Mouse (Mus musculus) spleen, embryonic (tissue): ENCODE results near the gene Mafg.
"Not testable (repeated sequence)": the region's sequence is repeated elsewhere in the genome, so short reads cannot be mapped to it uniquely, and the experiment has no call there.

Source experiments
- CTCF ChIA-PET: fragments of 350-600 bp; sonication (Branson Sonifier 250); formaldehyde crosslinking; loops from one replicate; lab custom pipeline; 2022; lab: Charles Lee

Mafg gene

DNA sequence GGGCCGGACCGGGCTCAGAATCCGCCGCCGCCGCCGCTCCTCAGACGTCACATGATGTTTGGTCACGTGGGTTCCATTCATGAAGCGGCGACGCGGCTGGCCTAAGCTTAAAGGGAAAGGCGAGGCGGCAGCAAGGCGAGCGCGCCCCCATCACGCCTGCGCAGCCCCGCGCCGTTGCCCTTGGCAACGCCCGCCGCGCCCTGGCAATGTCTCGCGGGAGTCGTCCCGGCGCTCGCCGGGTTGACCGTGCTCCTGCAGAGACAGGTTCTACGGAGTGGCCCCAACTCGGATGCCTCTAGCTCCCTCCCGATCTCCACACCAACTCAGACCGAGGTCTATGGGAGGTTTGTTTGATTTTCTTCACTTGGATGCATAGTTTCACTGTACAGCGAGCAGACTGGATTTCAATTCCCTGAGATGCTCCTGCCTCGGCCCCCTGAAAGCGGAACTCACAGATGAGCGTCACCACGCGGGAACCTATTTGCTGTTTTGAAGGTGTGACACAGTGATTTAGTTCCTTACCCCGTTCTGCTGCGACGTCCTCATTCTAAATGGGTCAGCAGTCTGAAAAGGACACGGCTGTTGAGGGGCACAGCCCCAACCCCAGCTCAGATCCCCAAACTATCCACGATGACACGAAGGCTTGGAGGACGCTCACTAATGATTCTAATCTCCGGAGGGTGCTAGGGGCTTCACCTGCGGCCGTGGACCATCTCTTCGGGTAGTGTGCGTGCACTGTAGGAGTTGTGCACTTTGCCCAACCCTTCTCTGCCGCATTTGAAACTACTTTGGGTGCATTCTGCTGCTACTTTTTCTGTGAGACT is at the start of gene Mafg:
Gene Mafg, minus strand, starts transcription at position 81 of the 824 bp plus-strand sequence.
- CTCF ChIA-PET: interaction anchor here (0.6 kb wide), 1 partner anchor 36 kb away, joined by 3 read pairs; the partner anchor contains the start of genes Alyref and Anapc11

DNA sequence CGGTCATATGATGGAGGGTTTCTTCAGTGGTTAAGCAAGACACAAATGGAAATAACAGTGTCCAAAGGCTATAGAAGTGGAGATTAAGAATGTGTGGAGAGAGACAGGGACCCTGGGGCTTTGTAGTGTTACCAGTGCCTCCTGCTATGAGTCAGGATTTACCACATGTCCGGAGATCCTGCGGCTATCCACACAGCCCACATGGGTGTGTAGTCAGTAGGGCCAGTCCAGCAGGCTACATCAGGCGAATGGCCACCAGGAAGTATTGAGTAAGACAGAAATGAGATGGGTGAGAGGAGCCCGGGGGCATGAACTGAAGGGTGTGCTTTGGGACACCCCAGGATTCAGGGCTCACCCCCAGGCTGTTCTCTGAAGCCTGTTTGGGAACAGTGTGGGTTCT is 49.3 kb upstream of the Mafg start:
- CTCF ChIA-PET: no interaction called here

DNA sequence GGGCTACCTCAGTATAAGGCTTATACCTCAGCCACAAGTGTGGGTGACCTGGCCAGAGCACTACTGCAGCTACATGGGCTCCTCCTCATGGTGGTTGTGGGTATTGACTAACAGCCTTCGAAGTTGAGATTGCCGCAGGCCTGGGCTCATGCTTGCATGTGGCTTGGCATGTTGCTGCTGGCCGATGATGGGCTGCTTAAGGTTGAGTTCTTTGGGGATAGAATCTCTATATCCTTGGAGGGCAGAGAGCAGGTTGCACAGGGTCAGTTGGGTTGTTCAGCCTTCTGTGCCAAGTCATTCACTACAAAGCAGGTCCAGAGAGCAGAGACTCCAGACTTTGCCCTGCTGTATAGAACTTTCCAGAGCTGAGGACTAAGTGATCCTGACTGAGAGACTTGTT is 46.5 kb upstream of the Mafg start:
- CTCF ChIA-PET: no interaction called here

DNA sequence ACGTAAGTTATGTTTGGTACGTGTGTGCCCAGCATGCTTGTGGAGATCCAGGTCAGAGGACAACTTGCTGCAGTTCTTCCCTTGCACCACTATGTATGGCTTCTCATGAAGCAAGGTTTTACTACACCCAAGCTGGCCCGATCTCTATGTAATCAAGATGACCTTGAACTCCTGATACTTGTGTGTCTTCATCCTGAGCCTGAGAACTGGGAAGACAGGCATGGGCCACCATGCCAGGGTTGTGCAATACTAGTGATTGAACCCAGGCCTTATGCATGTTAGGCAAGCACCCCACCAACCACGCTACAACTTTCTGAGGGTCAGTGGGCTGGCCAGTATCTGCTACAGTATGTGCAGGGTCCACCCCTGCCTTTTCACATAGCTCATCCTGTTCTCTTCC is 43.6 kb upstream of the Mafg start:
- CTCF ChIA-PET: no interaction called here

DNA sequence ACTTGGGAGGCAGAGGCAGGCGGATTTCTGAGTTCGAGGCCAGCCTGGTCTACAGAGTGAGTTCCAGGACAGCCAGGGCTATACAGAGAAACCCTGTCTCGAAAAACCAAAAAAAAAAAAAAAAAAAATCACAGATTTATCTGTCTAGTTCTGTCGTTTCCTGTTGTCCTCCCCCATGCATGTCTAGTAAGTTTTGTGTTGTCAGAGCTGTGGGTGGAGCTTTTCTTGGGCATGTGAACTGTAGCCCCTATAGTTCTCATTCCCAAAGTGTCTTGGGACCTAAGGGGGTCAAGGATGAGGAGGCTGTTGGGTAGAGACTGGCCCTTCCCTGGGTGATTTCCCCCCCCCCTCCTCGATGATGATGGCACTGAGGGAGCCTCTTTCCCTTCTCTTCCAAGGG is 42.5 kb upstream of the Mafg start:
- CTCF ChIA-PET: not testable (repeated sequence)

DNA sequence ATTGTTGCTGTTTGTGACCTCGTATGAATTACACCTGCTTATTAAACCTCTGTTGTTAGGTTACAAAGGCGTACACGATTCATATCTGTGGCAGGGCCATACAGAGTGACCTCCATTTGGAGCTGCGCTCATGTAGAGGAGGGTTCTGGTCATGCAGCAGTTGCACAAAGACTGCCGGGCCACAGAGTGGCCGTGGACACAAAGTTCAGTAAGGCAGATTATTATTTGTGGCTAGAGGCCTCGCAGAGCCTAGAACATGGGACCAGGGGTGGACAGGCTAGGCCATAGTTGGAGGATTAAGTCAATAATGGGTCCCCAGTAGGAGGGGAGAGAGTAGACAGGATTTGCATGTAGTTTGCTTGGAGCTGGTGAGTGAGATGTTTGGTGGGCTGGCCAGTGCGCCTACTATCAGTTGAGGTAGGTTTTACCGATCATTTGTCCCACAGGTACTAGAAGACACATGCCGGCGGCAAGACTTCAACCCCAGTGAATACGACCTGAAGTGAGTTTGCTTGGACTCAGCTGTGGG is 40.3 kb upstream of the Mafg start:
- CTCF ChIA-PET: no interaction called here

DNA sequence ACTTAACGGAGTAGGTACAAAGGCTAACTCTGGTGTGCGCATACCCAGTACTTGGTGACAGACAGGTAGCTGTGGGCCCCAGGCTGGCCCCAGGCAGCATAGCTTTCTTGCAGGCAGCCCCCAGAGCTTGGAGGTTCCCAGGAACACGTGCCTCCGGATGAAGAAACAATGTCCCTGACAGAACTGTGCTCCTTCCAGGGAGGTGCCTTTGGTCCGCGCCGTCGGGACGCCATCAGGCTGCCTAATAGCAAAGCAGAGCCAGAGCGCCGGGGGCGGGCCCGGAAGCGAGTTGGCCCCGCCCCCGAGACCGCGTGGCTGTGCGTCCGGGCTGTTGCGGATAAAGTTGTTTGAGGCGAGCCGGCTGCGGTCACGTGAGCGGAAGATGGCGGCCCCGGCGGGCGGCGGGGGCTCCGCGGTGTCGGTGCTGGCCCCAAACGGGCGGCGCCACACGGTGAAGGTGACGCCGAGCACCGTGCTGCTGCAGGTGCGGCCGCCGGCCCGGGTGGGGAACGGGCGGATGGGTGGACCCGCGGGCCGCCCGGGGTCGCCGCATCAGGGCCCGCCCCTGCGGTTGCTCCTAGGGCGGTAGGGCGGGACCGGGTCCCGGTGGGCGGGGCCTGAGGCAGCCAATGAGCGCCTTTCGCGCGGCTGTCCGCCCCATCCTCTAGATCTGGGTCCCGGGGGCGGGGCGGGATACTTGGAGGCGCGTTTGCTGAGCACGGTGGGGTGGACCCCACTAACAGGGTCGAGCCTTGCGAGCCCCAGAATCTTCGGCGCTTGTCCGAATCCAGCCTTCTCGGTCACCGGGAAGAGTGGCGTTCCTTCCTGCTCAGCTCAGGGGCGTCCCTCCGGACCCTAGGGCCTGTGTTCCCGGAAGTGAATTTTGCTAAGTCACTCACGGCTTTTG is 39.5 kb upstream of the Mafg start, which contains the start of gene Aspscr1:
Gene Aspscr1, plus strand, starts transcription at position 287 of the 907 bp plus-strand sequence.
- CTCF ChIA-PET: interaction anchor here (1.1 kb wide), 1 partner anchor 49 kb away, joined by 3 read pairs; no protein-coding TSS in a partner anchor

DNA sequence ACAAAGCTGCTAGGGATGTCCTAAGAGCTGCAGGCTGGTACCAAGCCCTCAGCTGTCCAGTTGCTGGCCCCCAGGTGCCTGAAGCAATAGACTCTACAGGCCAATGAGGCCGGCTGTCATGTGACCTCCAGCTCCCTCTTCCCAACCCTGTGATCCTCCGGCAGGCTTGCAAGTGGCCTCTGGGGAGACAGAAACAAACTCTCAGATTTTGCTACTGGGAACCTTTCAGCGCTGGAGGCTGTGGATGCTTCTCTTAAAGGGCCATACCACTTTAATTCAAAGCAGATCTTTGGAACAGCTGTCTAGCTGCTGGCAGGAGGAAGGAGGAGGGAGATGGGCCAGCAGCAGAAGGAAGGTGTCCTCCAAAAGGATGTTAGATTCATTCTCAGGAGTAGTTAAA is 33.2 kb upstream of the Mafg start:
- CTCF ChIA-PET: no interaction called here

DNA sequence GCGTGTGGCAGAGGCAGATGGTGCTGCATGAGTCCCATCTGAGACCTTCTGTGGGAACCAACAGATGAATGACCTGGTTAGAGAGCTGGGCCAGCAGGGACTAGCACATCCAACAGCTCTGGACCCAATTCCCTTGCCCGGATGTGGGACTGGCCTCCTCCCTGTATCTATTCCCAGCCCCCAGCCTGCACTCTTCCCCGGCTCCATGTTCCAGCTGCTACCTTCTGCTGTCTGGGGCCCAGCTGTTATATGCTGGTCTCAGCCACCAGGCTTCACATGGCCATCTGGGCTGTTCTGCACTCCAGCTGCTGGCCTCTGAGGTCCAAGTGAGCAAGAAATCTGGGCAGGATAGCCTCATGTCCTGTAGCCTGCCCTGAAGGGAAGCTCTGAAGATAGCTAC is 32.0 kb upstream of the Mafg start:
- CTCF ChIA-PET: interaction anchor here (1.4 kb wide), 1 partner anchor 22 kb away, joined by 3 read pairs; no protein-coding TSS in a partner anchor

DNA sequence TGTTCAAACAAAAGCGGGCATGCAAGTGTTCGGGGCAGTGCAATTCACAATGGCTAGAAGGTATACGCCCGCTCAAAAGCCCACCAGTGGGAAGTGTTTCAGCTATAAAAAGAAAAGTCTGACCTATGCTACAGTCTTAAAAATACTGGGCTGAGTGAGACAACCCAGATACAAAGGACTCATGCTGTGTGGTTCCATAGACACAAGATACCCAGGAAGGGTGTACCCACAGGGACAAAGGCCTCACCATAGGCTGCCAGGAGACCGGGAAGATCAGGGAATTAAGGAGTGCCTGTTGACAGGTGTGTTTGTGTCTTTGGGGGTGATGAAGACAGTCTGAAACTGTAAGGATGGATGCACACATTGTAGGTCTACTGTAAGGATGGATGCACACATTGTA is 30.3 kb upstream of the Mafg start:
- CTCF ChIA-PET: no interaction called here

DNA sequence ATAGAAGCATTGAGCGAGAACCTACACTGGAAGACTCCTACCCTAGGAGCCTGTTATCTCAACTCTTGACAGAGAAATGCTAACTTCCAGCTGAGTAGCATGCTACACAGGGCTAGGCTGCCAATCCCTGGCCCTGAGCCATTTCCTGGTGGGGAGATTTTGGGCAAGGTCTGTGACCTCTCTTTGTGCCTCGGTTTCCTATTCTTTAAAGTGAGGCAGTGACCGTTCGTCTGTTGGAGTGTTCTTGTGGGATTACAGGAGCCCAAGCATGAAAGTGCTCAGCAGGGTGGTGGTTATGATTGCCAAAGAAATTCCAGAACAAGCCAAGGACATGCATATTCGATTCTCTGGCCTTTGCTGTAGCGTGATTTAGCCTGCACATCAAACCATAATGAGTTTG is 29.4 kb upstream of the Mafg start:
- CTCF ChIA-PET: no interaction called here

DNA sequence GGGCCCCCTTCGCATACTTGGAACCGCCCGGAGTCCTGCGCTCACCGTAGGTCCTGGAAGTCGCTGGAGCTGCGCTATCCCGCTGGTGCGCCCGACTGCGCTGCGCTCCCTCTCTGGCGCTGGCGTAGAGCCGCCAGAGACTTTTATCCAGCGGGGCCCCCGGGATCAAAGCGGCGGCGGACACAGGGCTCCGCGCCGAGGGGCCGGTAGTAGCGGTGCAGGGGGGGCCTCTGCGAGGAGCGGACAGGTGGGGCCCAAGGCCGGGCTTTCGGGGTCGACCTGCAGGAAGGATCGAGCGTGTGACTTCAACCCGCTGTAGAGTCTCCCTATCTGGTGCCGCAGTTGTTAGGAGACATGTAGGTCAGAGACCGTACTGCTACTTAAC is 27.7 kb upstream of the Mafg start, which contains the start of gene Notum:
Gene Notum, minus strand, starts transcription at position 100 of the 385 bp plus-strand sequence.
- CTCF ChIA-PET: no interaction called here

DNA sequence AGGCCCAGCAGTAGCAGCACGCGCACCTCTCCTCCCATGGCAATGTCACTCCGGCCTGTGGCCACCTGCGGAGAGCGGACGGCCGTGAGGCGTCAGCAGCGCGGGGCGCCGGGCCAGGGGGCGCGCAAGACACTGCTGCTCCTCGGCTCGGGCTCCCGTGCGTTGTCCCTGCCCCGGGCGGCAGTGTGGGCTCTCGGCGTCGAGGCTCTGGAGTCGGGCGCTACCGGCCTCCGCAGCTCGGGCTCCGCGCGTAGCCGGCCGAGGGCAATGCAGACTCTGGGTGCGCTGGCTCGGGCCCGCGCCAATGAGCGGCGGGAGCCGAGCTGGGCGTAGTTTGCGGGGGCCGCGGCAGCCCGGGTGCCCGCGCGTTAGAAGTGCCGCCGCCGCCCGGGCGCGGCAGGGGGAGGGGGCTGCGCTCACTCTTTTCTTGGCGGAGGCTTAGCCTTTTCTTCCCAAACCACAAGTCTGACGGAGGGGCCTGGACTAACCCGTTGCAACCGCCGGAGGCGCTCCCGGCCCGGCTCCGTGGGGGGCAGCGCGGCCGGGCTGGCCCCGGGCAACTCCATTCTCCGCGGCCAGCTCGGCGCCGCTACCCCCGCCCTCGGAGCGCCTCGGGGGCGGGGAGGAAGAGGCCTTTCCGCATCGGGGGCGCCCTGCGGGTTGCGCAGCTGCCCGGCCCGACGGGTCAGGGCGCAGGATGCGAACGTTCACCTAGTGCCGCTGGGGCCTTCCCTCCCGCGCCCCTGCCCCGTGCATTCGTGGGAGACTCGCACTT is 27.1 kb upstream of the Mafg start:
- CTCF ChIA-PET: interaction anchor here (1.0 kb wide), 1 partner anchor 14 kb away, joined by 4 read pairs; no protein-coding TSS in a partner anchor

DNA sequence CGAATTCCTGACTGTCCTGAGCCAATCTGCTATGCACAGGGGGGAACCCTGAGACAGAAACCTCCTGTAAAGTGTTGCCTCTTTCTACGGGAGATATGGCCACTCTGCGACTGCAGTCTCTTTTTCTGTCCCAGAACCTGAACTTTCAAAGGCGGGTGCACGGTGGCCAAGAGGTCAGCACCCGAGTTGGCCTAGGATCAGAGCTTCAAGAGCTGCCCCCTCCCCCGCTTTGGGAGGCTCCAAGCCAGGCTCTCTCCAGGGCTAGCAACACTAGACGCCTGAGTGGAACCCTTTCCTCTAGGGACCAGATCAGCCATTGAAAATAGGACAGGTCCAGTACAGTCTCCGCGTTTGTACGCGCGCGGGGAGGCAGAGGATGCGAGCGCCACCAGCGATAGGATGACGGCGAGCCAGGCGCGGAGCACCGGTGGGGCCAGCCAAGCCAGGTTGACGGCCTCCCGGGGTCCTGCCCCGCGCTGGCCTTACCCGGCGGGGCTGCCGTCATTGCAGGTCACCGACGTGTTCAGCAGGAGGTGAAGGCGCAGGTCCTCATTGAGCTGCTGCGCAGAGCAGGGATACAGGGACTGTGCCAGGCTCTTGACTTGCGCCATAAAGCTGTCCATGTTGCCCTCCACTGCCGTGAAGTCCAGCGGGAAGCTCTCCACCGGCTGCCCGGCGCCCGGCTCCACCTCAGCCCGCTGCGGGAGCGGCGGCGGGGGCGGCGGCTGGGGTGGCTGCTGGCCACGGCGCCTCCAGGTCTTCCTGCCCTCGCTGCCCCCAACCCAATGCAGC is 26.3 kb upstream of the Mafg start:
- CTCF ChIA-PET: interaction anchor here (0.6 to 1.5 kb wide), 4 partner anchors 15 to 68 kb away, joined by 3 to 4 read pairs (median 4); no protein-coding TSS in a partner anchor

DNA sequence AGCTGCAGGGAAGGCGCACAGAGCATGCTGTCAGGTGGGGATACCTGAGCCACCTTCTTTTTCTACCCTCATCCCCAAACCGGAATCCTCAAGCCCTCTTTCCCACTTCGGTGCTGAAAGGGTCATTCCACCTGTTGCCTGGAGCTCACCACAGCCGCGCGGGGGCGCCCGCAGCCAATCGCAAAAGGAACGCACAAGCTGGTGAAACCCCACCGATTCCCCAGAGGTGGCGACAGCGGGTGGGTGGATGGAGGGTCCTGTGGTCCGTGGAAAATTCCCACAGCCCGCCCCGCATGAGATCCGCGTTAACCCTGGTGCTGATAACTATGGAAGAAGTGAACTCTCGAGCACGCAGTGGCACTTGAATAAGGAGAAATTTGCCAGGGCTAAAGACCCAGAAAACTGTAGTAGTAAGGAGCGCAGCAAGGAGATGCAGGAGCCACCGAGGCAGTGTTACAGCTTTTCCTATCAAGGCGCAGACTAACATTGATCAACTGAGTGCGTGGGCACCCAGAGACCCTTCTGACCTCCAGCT is 25.5 kb upstream of the Mafg start:
- CTCF ChIA-PET: interaction anchor here (0.6 to 1.5 kb wide), 3 partner anchors 20 to 69 kb away, joined by 3 to 4 read pairs (median 3); no protein-coding TSS in a partner anchor

DNA sequence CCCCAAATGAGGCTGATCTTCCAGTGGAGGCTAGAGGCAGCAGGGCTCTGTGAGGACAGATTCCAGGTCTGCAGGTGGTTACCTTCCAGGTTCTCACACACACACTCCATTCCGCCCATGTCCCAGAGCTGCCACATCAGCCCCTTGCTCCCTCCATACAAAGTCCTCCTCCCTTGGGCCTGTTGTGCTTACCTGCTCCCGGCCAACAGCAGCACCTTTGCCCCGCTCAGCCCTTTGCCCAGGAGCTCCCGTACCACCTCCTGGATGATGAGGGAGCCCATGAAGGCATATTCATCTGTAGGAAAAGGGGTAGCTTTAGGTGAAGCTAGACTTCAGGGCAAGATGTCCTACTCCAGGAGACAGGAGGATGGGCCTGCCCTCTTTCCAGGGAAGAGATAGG is 23.9 kb upstream of the Mafg start:
- CTCF ChIA-PET: no interaction called here

DNA sequence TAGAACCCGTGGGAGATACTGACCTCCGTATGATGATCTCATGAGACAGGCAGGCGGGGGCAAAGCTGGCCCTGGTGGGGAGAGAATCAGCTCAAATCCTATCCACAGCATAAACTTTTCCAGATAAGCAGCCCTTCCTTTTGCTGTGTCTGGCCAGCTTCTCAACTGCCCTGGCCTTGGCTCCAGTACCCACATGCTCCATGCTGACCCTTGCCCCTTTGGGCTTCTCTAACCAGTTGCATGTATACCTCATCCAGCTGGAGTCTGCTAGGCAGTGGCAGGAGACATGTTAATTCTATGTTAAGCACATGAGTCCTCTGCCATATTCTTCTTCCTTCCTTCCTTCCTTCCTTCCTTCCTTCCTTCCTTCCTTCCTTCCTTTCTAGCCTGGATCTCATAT is 21.3 kb upstream of the Mafg start:
- CTCF ChIA-PET: no interaction called here

DNA sequence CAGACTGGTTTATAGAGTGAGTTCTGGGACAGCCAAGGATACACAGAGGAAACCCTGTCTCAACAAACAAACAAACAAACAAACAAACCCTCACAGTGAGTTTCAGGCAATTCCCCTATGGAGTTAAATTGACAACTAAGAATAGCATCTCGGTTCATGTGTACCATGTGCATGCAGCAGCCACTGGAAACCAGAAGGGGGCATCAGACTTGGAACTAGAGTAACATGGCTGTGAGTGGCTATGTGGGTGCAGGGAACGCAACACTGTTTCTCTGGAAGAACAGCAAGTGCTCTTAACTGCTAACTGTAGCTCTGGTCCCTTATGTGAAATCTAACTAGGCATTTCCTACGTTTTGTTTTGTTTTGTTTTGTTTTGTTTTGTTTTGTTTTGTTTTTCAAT is 18.5 kb upstream of the Mafg start:
- CTCF ChIA-PET: no interaction called here

DNA sequence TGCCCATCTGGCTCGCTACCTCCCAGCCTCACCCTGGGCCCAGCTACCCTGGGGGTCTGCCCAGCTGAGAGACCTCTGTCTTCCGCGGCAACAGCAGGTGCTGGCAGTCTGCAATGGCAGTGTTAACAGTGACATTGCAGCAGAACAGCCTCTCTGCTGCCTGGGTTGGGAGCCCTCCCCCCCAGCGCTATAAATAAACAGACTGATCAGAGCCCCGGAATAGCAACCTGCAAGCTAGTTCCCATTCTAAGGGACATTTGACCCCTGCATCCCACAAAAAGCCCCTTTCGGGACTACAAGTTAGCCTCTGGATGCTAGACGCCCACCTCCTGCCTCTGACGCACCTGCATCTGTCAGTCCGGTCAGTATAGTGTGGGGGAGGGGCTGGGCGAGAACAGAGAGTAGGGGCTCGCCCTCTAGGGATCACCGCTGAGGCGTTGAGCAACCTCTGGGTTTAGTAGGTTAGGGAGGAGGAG is 14.6 kb upstream of the Mafg start, which contains the start of gene Myadml2:
Gene Myadml2, minus strand, starts transcription at position 158 of the 476 bp plus-strand sequence.
- CTCF ChIA-PET: no interaction called here
